Mouse (Mus musculus): ENCODE results near the gene Kif6.

- TF ChIP-seq CTCF (IDR thresholded peaks at IDR 0.05; ENCODE audit: low read depth) (no peak), EP300 (IDR thresholded peaks at IDR 0.05; ENCODE audit: low read depth) (no peak)
These were observed 164.1 kb downstream of the Kif6 start for GRCm38 (mm10) chr17:49779066-49779465.
